Comparison of ENCODE assay signal across 9 mouse cellular contexts in genomic region chr5:125432324-125432723, GRCm38 (mm10). TPM values are rescaled to one million over a fixed set of nuclear protein-coding genes. Genes with fewer than 3 reads are reported as not detected.
ATAC-seq and TF ChIP-seq lines count a peak whose summit lies in the region.
"Not testable (repeated sequence)": the region's sequence is repeated elsewhere in the genome, so short reads cannot be mapped to it uniquely, and the experiment has no call there.
"Had no signal": no experiment of that assay in that cellular context is flagged by ENCODE, and none has a peak within 500 bp of the region (broad histone marks: within the 10 kb centered on the region; RNA-seq: fewer than 3 reads in every experiment).

No protein-coding gene starts in this region.

- not testable (repeated sequence) for TF ChIP-seq CTCF in E14TG2a.4 (conservative IDR thresholded peaks at IDR 0.05; ENCODE audit: low read length)

- peak overlapping the region; percentile 87; the same call in 1 of the 2 replicates for H3K4me2 ChIP-seq in embryonic facial prominence, embryonic 13.5 days
- not testable (repeated sequence) for H3K4me2 ChIP-seq in heart, embryonic 12.5 days
- peak overlapping the region; percentile 81 for H3K4me2 ChIP-seq in hindbrain, embryonic 15.5 days
- H3K4me2 ChIP-seq in limb, embryonic 13.5 days (replicated peaks): peak overlapping the region; percentile 91
- H3K4me2 ChIP-seq in liver, embryonic 15.5 days: peak overlapping the region; percentile 100
- H3K4me2 ChIP-seq in midbrain, embryonic 13.5 days (replicated peaks): peak overlapping the region; percentile 95; the same call in 1 of the 2 replicates
- 0 out of 2 replicates have a peak overlapping the region, but pooled peaks have one; percentile 86 for H3K4me2 ChIP-seq in neural tube, embryonic 12.5 days (replicated peaks)

- 90% methylated on average over 2 of the region's 2 CpGs for WGBS in embryonic facial prominence, embryonic 13.5 days
- WGBS in heart, embryonic 12.5 days: 91% methylated on average over 2 of the region's 2 CpGs
- 93% methylated on average over 2 of the region's 2 CpGs for WGBS in hindbrain, embryonic 15.5 days
- 89% methylated on average over 2 of the region's 2 CpGs for WGBS in limb, embryonic 13.5 days
- WGBS in liver, embryonic 15.5 days (ENCODE audit: insufficient replicate concordance): 80% methylated on average over 2 of the region's 2 CpGs
- WGBS in midbrain, embryonic 13.5 days: 98% methylated on average over 2 of the region's 2 CpGs
- WGBS in neural tube, embryonic 12.5 days: 95% methylated on average over 2 of the region's 2 CpGs

- peaks cover 64% of the 10 kb centered on the region for H3K4me1 ChIP-seq in E14TG2a.4 (replicated peaks; ENCODE audit: low read depth, low read length)
- H3K4me1 ChIP-seq in embryonic facial prominence, embryonic 13.5 days: peaks cover 12% of the 10 kb centered on the region
- peaks cover 16% of the 10 kb centered on the region for H3K4me1 ChIP-seq in heart, embryonic 12.5 days (replicated peaks)
- peaks cover 13% of the 10 kb centered on the region for H3K4me1 ChIP-seq in hindbrain, embryonic 15.5 days (replicated peaks)
- H3K4me1 ChIP-seq in limb, embryonic 13.5 days: peaks cover 12% of the 10 kb centered on the region
- peaks cover 28% of the 10 kb centered on the region for H3K4me1 ChIP-seq in liver, embryonic 15.5 days (replicated peaks)
- H3K4me1 ChIP-seq in midbrain, embryonic 13.5 days (replicated peaks): peaks cover 13% of the 10 kb centered on the region
- not testable (repeated sequence) for H3K4me1 ChIP-seq in neural tube, embryonic 12.5 days

- H3K4me3 ChIP-seq in E14TG2a.4 (replicated peaks; ENCODE audit: low read length): peak overlapping the region; percentile 98; the same call in 1 of the 2 replicates
- H3K4me3 ChIP-seq in embryonic facial prominence, embryonic 13.5 days: peak overlapping the region; percentile 92; the same call in 1 of the 2 replicates
- 0 out of 2 replicates have a peak overlapping the region, but pooled peaks have one; percentile 80 for H3K4me3 ChIP-seq in heart, embryonic 12.5 days
- not testable (repeated sequence) for H3K4me3 ChIP-seq in hindbrain, embryonic 15.5 days; midbrain, embryonic 13.5 days (replicated peaks); neural tube, embryonic 12.5 days
- H3K4me3 ChIP-seq in limb, embryonic 13.5 days: 0 out of 2 replicates have a peak overlapping the region, but pooled peaks have one; percentile 87
- peak overlapping the region; percentile 88; the same call in 1 of the 2 replicates for H3K4me3 ChIP-seq in liver, embryonic 15.5 days (replicated peaks)

- 0 out of 2 replicates have a peak overlapping the region, but pooled peaks have one; percentile 1 for H3K9ac ChIP-seq in embryonic facial prominence, embryonic 13.5 days
- H3K9ac ChIP-seq in heart, embryonic 12.5 days; hindbrain, embryonic 15.5 days; limb, embryonic 13.5 days; liver, embryonic 15.5 days; midbrain, embryonic 13.5 days (replicated peaks); neural tube, embryonic 12.5 days: not testable (repeated sequence)

- not testable (repeated sequence) for H3K27ac ChIP-seq in embryonic facial prominence, embryonic 13.5 days; heart, embryonic 12.5 days (ENCODE audit: poor library complexity, severe bottlenecking); hindbrain, embryonic 15.5 days (replicated peaks); limb, embryonic 13.5 days; liver, embryonic 15.5 days (replicated peaks); midbrain, embryonic 13.5 days; neural tube, embryonic 12.5 days

- H3K27me3 ChIP-seq in E14TG2a.4 (ENCODE audit: insufficient read depth, low read length); embryonic facial prominence, embryonic 13.5 days; heart, embryonic 12.5 days (replicated peaks); hindbrain, embryonic 15.5 days; limb, embryonic 13.5 days; liver, embryonic 15.5 days; midbrain, embryonic 13.5 days; neural tube, embryonic 12.5 days (replicated peaks): not testable (repeated sequence)

- not testable (repeated sequence) for H3K9me3 ChIP-seq in E14TG2a.4 (ENCODE audit: low read length); embryonic facial prominence, embryonic 13.5 days; heart, embryonic 12.5 days (replicated peaks); hindbrain, embryonic 15.5 days; limb, embryonic 13.5 days; liver, embryonic 15.5 days (replicated peaks); midbrain, embryonic 13.5 days; neural tube, embryonic 12.5 days

- ATAC-seq in embryonic facial prominence, embryonic 13.5 days (ENCODE audit: insufficient number of reproducible peaks, insufficient read depth, low FRiP score, low TSS enrichment, low read depth); heart, embryonic 12.5 days (ENCODE audit: insufficient number of reproducible peaks, low FRiP score); hindbrain, embryonic 15.5 days (ENCODE audit: low FRiP score, low read depth); limb, embryonic 13.5 days (ENCODE audit: low FRiP score, low read depth); liver, embryonic 15.5 days (ENCODE audit: insufficient read depth); midbrain, embryonic 13.5 days; neural tube, embryonic 12.5 days (ENCODE audit: low FRiP score, low read depth): not testable (repeated sequence)

- peaks cover 52% of the 10 kb centered on the region for H3K36me3 ChIP-seq in E14TG2a.4 (ENCODE audit: insufficient read depth, low read length)
- peaks cover 44% of the 10 kb centered on the region for H3K36me3 ChIP-seq in embryonic facial prominence, embryonic 13.5 days
- H3K36me3 ChIP-seq in heart, embryonic 12.5 days: peaks cover 43% of the 10 kb centered on the region
- H3K36me3 ChIP-seq in hindbrain, embryonic 15.5 days: peaks cover 40% of the 10 kb centered on the region
- peaks cover 47% of the 10 kb centered on the region for H3K36me3 ChIP-seq in limb, embryonic 13.5 days
- H3K36me3 ChIP-seq in liver, embryonic 15.5 days (replicated peaks): peaks cover 42% of the 10 kb centered on the region
- H3K36me3 ChIP-seq in midbrain, embryonic 13.5 days: peaks cover 46% of the 10 kb centered on the region
- peaks cover 44% of the 10 kb centered on the region for H3K36me3 ChIP-seq in neural tube, embryonic 12.5 days

RNA-seq across cellular contexts. Expression of gene Dhx37, which starts 1.6 kb away (rescaled TPM):
- polyA plus RNA-seq in embryonic facial prominence, embryonic 13.5 days (2015; fragmentation: Nextera tagmentation; extraction: Ambion mirVana): 13.9 and 14.7 TPM in 2 replicates
- 11.0 and 11.4 TPM in 2 replicates for polyA plus RNA-seq in heart, embryonic 12.5 days (2016; fragmentation: Nextera tagmentation; extraction: Ambion mirVana)
- 10.9 and 11.6 TPM in 2 replicates for polyA plus RNA-seq in hindbrain, embryonic 15.5 days (2015; fragmentation: Nextera tagmentation; extraction: Ambion mirVana)
- polyA plus RNA-seq in limb, embryonic 13.5 days (2015; fragmentation: Nextera tagmentation; extraction: Ambion mirVana): 12.1 and 12.9 TPM in 2 replicates
- polyA plus RNA-seq in liver, embryonic 15.5 days (2015; fragmentation: Nextera tagmentation; extraction: Ambion mirVana): 4.8 and 4.9 TPM in 2 replicates
- 12.1 and 13.2 TPM in 2 replicates for polyA plus RNA-seq in midbrain, embryonic 13.5 days (2015; fragmentation: Nextera tagmentation; extraction: Ambion mirVana)
- 15.0 and 15.6 TPM in 2 replicates for polyA plus RNA-seq in neural tube, embryonic 12.5 days (2016; fragmentation: Nextera tagmentation; extraction: Ambion mirVana)

RNA-seq across cellular contexts. Expression of gene Bri3bp, which starts 9.0 kb away (rescaled TPM):
- polyA plus RNA-seq in embryonic facial prominence, embryonic 13.5 days (2015; fragmentation: Nextera tagmentation; extraction: Ambion mirVana): 33.5 and 36.1 TPM in 2 replicates
- polyA plus RNA-seq in heart, embryonic 12.5 days (2016; fragmentation: Nextera tagmentation; extraction: Ambion mirVana): 41.8 and 49.3 TPM in 2 replicates
- 39.4 and 42.8 TPM in 2 replicates for polyA plus RNA-seq in hindbrain, embryonic 15.5 days (2015; fragmentation: Nextera tagmentation; extraction: Ambion mirVana)
- polyA plus RNA-seq in limb, embryonic 13.5 days (2015; fragmentation: Nextera tagmentation; extraction: Ambion mirVana): 37.3 and 38.1 TPM in 2 replicates
- 23.5 and 25.8 TPM in 2 replicates for polyA plus RNA-seq in liver, embryonic 15.5 days (2015; fragmentation: Nextera tagmentation; extraction: Ambion mirVana)
- 28.2 and 29.6 TPM in 2 replicates for polyA plus RNA-seq in midbrain, embryonic 13.5 days (2015; fragmentation: Nextera tagmentation; extraction: Ambion mirVana)
- 37.0 and 39.2 TPM in 2 replicates for polyA plus RNA-seq in neural tube, embryonic 12.5 days (2016; fragmentation: Nextera tagmentation; extraction: Ambion mirVana)

RNA-seq across cellular contexts. Expression of gene Ubc, which starts 42.3 kb away (rescaled TPM):
- polyA plus RNA-seq in embryonic facial prominence, embryonic 13.5 days (2015; fragmentation: Nextera tagmentation; extraction: Ambion mirVana): 979 and 1,012 TPM in 2 replicates
- polyA plus RNA-seq in heart, embryonic 12.5 days (2016; fragmentation: Nextera tagmentation; extraction: Ambion mirVana): 840 and 852 TPM in 2 replicates
- polyA plus RNA-seq in hindbrain, embryonic 15.5 days (2015; fragmentation: Nextera tagmentation; extraction: Ambion mirVana): 1,393 and 1,417 TPM in 2 replicates
- polyA plus RNA-seq in limb, embryonic 13.5 days (2015; fragmentation: Nextera tagmentation; extraction: Ambion mirVana): 1,179 and 1,190 TPM in 2 replicates
- polyA plus RNA-seq in liver, embryonic 15.5 days (2015; fragmentation: Nextera tagmentation; extraction: Ambion mirVana): 563 and 623 TPM in 2 replicates
- 1,275 and 1,322 TPM in 2 replicates for polyA plus RNA-seq in midbrain, embryonic 13.5 days (2015; fragmentation: Nextera tagmentation; extraction: Ambion mirVana)
- 1,083 and 1,154 TPM in 2 replicates for polyA plus RNA-seq in neural tube, embryonic 12.5 days (2016; fragmentation: Nextera tagmentation; extraction: Ambion mirVana)

RNA-seq across cellular contexts. Expression of gene Gm10382, which starts 43.2 kb away (rescaled TPM):
- polyA plus RNA-seq in embryonic facial prominence, embryonic 13.5 days (2015; fragmentation: Nextera tagmentation; extraction: Ambion mirVana): 0.29 and 0.34 TPM in 2 replicates
- polyA plus RNA-seq in heart, embryonic 12.5 days (2016; fragmentation: Nextera tagmentation; extraction: Ambion mirVana): 0.28 and 0.67 TPM in 2 replicates
- polyA plus RNA-seq in hindbrain, embryonic 15.5 days (2015; fragmentation: Nextera tagmentation; extraction: Ambion mirVana): 0.56 and 0.65 TPM in 2 replicates
- polyA plus RNA-seq in limb, embryonic 13.5 days (2015; fragmentation: Nextera tagmentation; extraction: Ambion mirVana): 0.34 and 0.41 TPM in 2 replicates
- polyA plus RNA-seq in liver, embryonic 15.5 days (2015; fragmentation: Nextera tagmentation; extraction: Ambion mirVana): 0.31 and 0.35 TPM in 2 replicates
- 0.39 and 0.89 TPM in 2 replicates for polyA plus RNA-seq in midbrain, embryonic 13.5 days (2015; fragmentation: Nextera tagmentation; extraction: Ambion mirVana)
- 0.92 and 1.1 TPM in 2 replicates for polyA plus RNA-seq in neural tube, embryonic 12.5 days (2016; fragmentation: Nextera tagmentation; extraction: Ambion mirVana)
- polyA plus RNA-seq: macrophage had no signal

RNA-seq across cellular contexts. Expression of gene Aacs, which starts 43.3 kb away (rescaled TPM):
- polyA plus RNA-seq in embryonic facial prominence, embryonic 13.5 days (2015; fragmentation: Nextera tagmentation; extraction: Ambion mirVana): 36.8 and 38.1 TPM in 2 replicates
- polyA plus RNA-seq in heart, embryonic 12.5 days (2016; fragmentation: Nextera tagmentation; extraction: Ambion mirVana): 16.1 and 17.2 TPM in 2 replicates
- 104 and 106 TPM in 2 replicates for polyA plus RNA-seq in hindbrain, embryonic 15.5 days (2015; fragmentation: Nextera tagmentation; extraction: Ambion mirVana)
- 35.2 and 35.3 TPM in 2 replicates for polyA plus RNA-seq in limb, embryonic 13.5 days (2015; fragmentation: Nextera tagmentation; extraction: Ambion mirVana)
- polyA plus RNA-seq in liver, embryonic 15.5 days (2015; fragmentation: Nextera tagmentation; extraction: Ambion mirVana): 18.7 and 20.1 TPM in 2 replicates
- 54.5 and 57.5 TPM in 2 replicates for polyA plus RNA-seq in midbrain, embryonic 13.5 days (2015; fragmentation: Nextera tagmentation; extraction: Ambion mirVana)
- 63.1 and 67.5 TPM in 2 replicates for polyA plus RNA-seq in neural tube, embryonic 12.5 days (2016; fragmentation: Nextera tagmentation; extraction: Ambion mirVana)
